Mouse (Mus musculus) midbrain, postnatal 0 days (tissue): Measurements from ENCODE around the gene Pcdh19. TPM values are rescaled to one million over a fixed set of nuclear protein-coding genes. Genes with fewer than 3 reads are reported as not detected.

Source experiments
- ATAC-seq: fragments of 200-750 bp; cut with Nextera tagmentation; 2 replicates; pipeline ENCODE4 v1.8.0; 2017; ENCODE audit warnings: moderate number of reproducible peaks, mild to moderate bottlenecking, moderate TSS enrichment, moderate library complexity; ENCODE audit not compliant: low FRiP score
- DNase-seq: peaks from one replicate; pipeline ENCODE4 v3.0.0-alpha.2; 2015; ENCODE audit warnings: low spot score
- H3K27ac ChIP-seq: fragments of 300-500 bp; sonication (generic); 2 replicates; pipeline ENCODE4 v1.5.1; 2014; ENCODE audit warnings: low read depth, mild to moderate bottlenecking, low read length, mixed read lengths
- H3K27me3 ChIP-seq: fragments of 300-500 bp; sonication (generic); 2 replicates; pipeline ENCODE4 v1.6.1; 2014; ENCODE audit warnings: low read length, control low read depth, mixed read lengths; ENCODE audit not compliant: insufficient read depth
- H3K36me3 ChIP-seq: fragments of 300-500 bp; sonication (generic); 2 replicates; pipeline ENCODE4 v1.6.1; 2014; ENCODE audit warnings: low read length, control low read depth, mixed read lengths; ENCODE audit not compliant: insufficient read depth
- H3K4me1 ChIP-seq: fragments of 300-500 bp; sonication (generic); 2 replicates; pipeline ENCODE4 v1.6.1; 2014; ENCODE audit warnings: mild to moderate bottlenecking, control low read depth, antibody characterized with exemption, low read length, mixed read lengths; ENCODE audit not compliant: insufficient read depth
- H3K4me2 ChIP-seq: fragments of 300-500 bp; sonication (generic); 2 replicates; pipeline ENCODE4 v1.6.1; 2014; ENCODE audit warnings: low read depth, mild to moderate bottlenecking, low read length, mixed read lengths; ENCODE audit not compliant: poor library complexity, severe bottlenecking
- H3K4me3 ChIP-seq: fragments of 300-500 bp; sonication (generic); 2 replicates; pipeline ENCODE4 v1.5.1; 2014; ENCODE audit warnings: low read depth, mild to moderate bottlenecking, low read length, moderate library complexity
- H3K9ac ChIP-seq: fragments of 300-500 bp; sonication (generic); replicated peaks from 2 replicates; pipeline ENCODE4 v1.6.1; 2014; ENCODE audit warnings: mild to moderate bottlenecking, low read length, moderate library complexity, mixed read lengths; ENCODE audit not compliant: poor library complexity, severe bottlenecking
- H3K9me3 ChIP-seq: fragments of 300-500 bp; sonication (generic); 2 replicates; pipeline ENCODE4 v1.6.1; 2016; ENCODE audit warnings: low read length, control low read depth
- CTCF ChIP-seq: IDR thresholded peaks from 2 replicates; pipeline ENCODE4 v1.5.1; 2016; ENCODE audit warnings: antibody characterized with exemption, mild to moderate bottlenecking
- WGBS: fragments of 180-500 bp; shearing (Covaris S2); extraction: QIAGEN DNeasy Blood & Tissue Kit; methylation state at CpG from one replicate; pipeline ENCODE4 v1.1.7; 2014; 5-methylcytosine and 5-hydroxymethylcytosine counted together
- polyA plus RNA-seq: library from polyadenylated mRNA; unstranded; fragments of >200 nt; fragmentation: Nextera tagmentation; extraction: Ambion mirVana; gene quantifications from 2 replicates; pipeline ENCODE4 v1.2.1, GENCODE M21; 2015
- total RNA-seq: library from RNA; depleted of rRNA; stranded (reverse); fragments of >200 nt; gene quantifications from 2 replicates; pipeline ENCODE4 v1.2.3, GENCODE M21; 2014; rRNA removed

Gene Pcdh19
- total and polyA plus RNA-seq, 2 experiments from 2014 or later, result 36.7 to 74.5 TPM

DNA sequence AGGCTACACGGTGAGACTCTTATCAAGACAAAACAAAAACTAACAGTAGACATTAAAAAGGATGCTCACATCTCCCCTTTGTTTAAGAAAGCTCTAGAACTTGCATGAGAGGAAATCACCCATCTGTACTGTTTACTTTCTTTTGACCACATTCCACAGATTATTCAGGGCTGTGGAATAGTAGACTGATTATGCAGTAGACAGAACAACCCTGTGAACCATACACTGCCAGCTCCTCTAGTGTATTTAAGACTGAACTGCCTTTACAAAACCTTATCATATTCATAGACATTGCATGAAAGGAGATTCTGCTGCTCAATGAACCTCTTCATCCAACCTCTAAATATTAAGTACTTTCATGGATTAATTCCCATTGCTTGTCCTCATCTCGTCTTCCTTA, 87.6 kb downstream of the Pcdh19 start:
- Histone ChIP-seq H3K27ac (no peak overlapping the region), H3K9ac (no peak overlapping the region), H3K36me3 (no peaks in the 10 kb centered on the region), H3K4me2 (no peak overlapping the region), H3K27me3 (no peaks in the 10 kb centered on the region), H3K4me1 (no peaks in the 10 kb centered on the region), H3K4me3 (no peak overlapping the region), H3K9me3 (no peaks in the 10 kb centered on the region)
- no peak for TF ChIP-seq CTCF
- 66% methylated on average over 2 of the region's 2 CpGs for WGBS
- ATAC-seq (no peak), DNase-seq (no peak)

DNA sequence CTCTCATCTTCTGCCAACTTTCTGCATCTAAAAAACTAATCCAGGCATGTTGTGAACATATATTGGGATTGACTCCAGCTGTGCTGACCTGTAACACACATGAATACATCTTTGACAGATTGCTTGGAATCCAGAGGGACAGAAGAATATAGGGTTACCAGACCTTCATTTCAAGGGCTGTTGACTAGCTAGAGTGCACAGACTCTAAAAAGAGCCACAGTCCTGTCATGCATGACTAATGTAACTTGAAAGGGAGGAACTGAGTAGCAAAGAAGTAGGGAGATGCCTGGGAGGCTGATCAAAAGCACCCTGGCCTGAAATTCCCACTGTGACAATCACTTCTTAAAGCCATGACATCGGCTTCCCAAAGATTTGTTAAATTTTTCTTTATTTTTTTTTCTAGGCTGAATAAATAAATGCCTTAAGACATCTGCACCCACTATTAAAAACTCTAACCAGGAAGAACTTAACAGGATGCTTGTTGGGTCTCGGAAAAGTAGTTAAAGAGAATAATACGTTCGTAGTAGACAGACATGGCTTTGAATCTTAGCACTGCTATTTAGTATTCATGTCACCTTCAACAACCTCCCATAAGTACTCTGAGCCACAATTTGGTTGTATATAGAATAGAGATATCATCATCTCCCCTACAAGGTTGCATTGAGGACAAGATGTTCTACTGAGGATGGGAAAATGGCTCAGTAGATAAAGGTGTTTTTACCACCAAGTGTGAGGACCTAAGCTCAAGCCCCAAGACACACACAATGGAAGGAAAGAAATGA, 113.0 kb downstream of the Pcdh19 start:
- Histone ChIP-seq H3K27me3 (no peaks in the 10 kb centered on the region), H3K9ac (no peak overlapping the region), H3K4me1 (no peaks in the 10 kb centered on the region), H3K9me3 (no peaks in the 10 kb centered on the region), H3K36me3 (no peaks in the 10 kb centered on the region), H3K4me3 (no peak overlapping the region), H3K4me2 (no peak overlapping the region), H3K27ac (no peak overlapping the region)
- 43% methylated on average over 4 of the region's 4 CpGs for WGBS
- TF ChIP-seq CTCF, result no peak
- ATAC-seq, result no peak
- DNase-seq, result peak; percentile 16

DNA sequence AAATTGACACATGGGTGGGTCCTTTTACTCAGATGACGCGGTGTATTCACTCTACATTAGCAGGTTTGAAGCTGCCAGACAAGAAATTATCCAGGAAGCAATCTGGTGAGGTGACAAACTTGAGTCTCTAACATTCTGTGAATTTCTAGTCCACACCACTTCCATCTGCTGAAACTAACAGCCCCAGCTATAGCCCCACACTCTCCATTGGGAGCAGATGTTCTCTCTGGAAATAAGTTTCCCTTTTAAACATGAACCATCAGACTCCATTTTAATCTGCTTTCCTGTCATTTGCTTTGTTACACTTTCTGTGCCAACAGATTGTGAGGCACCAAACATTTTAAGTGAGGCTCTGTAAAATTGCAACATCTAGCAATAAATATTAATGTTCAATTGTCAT, 123.4 kb downstream of the Pcdh19 start:
- no peak for DNase-seq

More for the DNA sequence above, 123.4 kb downstream of the Pcdh19 start:
- TF ChIP-seq CTCF, result no peak
- Histone ChIP-seq H3K9ac (no peak overlapping the region), H3K36me3 (no peaks in the 10 kb centered on the region), H3K27me3 (no peaks in the 10 kb centered on the region), H3K27ac (no peak overlapping the region), H3K4me2 (no peak overlapping the region), H3K4me3 (no peak overlapping the region), H3K9me3 (no peaks in the 10 kb centered on the region), H3K4me1 (no peaks in the 10 kb centered on the region)
- 90% methylated on average over 2 of the region's 2 CpGs for WGBS
- no peak for ATAC-seq

Other genes starting within 250 kb of the Pcdh19 start
- gene Tnmd, start 162.0 kb upstream of the Pcdh19 start, total RNA-seq, result not detected in 2 replicates
- gene Tnmd, start 162.0 kb upstream of the Pcdh19 start, polyA plus RNA-seq, result 0.41 and 0.56 TPM in 2 replicates
- 165 and 206 TPM in 2 replicates for gene Tspan6, start 209.4 kb upstream of the Pcdh19 start, total RNA-seq
- gene Tspan6, start 209.4 kb upstream of the Pcdh19 start, polyA plus RNA-seq, result 309 and 312 TPM in 2 replicates
- 1.0 and 1.6 TPM in 2 replicates for gene Srpx2, start 219.4 kb upstream of the Pcdh19 start, total RNA-seq
- gene Srpx2, start 219.4 kb upstream of the Pcdh19 start, polyA plus RNA-seq, result 1.3 and 2.2 TPM in 2 replicates